Mouse (Mus musculus) spleen, adult 2 months (tissue): ENCODE data around the gene Hirip3.

Source experiments
- CTCF ChIP-seq: fragments of 200-500 bp; IDR thresholded peaks from 2 replicates; pipeline ENCODE4 v1.5.1; 2011; ENCODE audit warnings: mild to moderate bottlenecking, inconsistent platforms; ENCODE audit not compliant: insufficient read depth, insufficient read length, insufficient replicate concordance; ENCODE audit errors: extremely low read depth
- POLR2A ChIP-seq: fragments of 200-500 bp; IDR thresholded peaks from 2 replicates; pipeline ENCODE4 v1.6.1; 2011; ENCODE audit warnings: low read depth, low read length, inconsistent platforms

DNA sequence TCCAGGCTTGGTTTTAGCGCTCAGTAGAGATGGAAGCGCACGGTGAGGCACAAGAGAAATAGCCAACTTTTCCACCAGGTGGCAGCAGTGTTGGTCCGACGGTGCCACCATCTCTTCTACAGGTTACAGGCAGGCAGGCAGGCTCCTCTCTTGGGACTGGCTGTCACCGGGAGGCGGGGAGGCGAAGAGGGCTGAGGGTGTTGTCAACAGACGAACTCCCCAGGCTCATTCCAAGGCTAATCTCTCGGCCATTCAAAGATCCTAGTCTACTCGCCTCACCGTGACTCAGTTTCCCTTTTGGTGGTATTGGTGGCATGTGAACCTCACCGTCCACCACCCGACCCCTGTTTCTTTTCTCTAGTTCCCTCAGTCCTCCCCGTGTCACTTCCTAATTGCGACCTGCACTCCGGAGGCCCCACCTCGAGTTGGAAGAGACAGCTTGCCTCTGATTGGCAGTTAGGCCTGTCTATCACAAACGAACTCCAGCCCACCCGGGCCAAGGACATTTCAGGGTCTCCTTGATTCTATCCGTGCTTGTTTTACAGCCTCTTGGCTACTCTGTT, 29.7 kb upstream of the Hirip3 start:
- TF ChIP-seq CTCF (peak; percentile 86; the same call in 1 of the 2 replicates), POLR2A (no peak)
